ENCODE assay signal across 12 mouse cellular contexts in the genomic region with DNA sequence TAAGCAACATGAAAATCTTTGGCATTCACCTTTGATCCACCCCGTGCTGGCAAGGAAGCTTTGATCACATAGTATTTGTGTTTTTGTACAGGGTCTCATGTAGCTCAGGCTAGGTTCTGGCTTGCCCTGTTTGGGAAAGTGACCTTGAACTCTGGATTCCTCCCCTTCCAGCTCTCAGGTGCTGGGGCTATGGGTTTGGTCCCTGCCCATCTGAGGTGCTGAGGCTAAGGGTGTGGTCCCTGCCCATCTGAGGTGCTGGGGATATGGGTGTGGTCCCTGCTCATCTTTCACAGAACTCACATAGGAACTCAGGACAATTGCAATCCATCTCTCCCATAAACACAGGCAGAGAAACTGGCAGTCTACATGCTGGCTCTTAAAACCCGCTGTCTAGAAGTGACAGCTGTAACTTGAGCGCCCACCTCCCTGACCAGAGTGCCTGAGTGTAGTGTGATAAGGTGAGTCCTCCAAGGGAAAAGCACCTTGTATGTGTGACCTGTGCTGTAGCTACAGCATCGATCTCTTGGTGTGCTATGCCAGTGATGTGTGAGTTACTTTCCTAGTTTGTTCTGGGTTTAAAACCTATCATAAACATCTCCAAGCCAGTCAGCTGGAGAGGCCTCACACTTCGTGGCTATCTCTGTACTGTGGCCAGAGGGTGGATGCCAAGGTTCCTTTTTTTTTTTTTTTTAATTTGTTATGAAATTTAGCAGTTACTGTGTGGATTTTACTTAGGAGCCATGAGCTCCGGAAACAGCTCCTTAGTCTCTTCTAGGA.
DNase-seq lines count a peak whose midpoint lies in the region; ATAC-seq lines count a peak whose summit lies in the region.
"Had no signal": no experiment of that assay in that cellular context is flagged by ENCODE, and none has a peak within 500 bp of the region (broad histone marks: within the 10 kb centered on the region; RNA-seq: fewer than 3 reads in every experiment).

No protein-coding gene starts in this region.

- peaks cover 11% of the 10 kb centered on the region for H3K4me1 ChIP-seq in heart, embryonic 10.5 days
- peaks cover 14% of the 10 kb centered on the region for H3K4me1 ChIP-seq in neural tube, embryonic 15.5 days
- H3K4me1 ChIP-seq in heart, embryonic 12.5 days (replicated peaks): peaks cover 13% of the 10 kb centered on the region

- 63% methylated on average over 6 of the region's 6 CpGs for WGBS in heart, embryonic 10.5 days
- WGBS in neural tube, embryonic 15.5 days: 69% methylated on average over 6 of the region's 6 CpGs
- WGBS in heart, embryonic 12.5 days: 59% methylated on average over 6 of the region's 6 CpGs

- no peak overlapping the region for H3K4me3 ChIP-seq in heart, embryonic 10.5 days
- no peak overlapping the region for H3K4me3 ChIP-seq in neural tube, embryonic 15.5 days (replicated peaks)
- no peak overlapping the region for H3K4me3 ChIP-seq in heart, embryonic 12.5 days
- H3K4me3 ChIP-seq: hindbrain, embryonic 15.5 days; layer of hippocampus, adult 2 months had no signal

- ATAC-seq in neural tube, embryonic 15.5 days (ENCODE audit: low FRiP score): no peak
- no peak for ATAC-seq in heart, embryonic 12.5 days (ENCODE audit: insufficient number of reproducible peaks, low FRiP score)

- DNase-seq in heart, adult 18-20 months: peak; percentile 10 to 41
- no peak for DNase-seq in heart, embryonic 10.5 days (ENCODE audit: low spot score)
- no peak for DNase-seq in neural tube, embryonic 10.5 days (ENCODE audit: extremely low spot score, low spot score)
- DNase-seq in urinary bladder, postnatal 4 days (ENCODE audit: low spot score in 2 of 2): no peak
- no peak for DNase-seq in left cerebral cortex, adult 8-10 months (ENCODE audit: low spot score in 2 of 2)
- DNase-seq: adrenal gland, postnatal 25 days; gastrocnemius, postnatal 36 days; kidney, adult 8-10 months had no signal

- no peak overlapping the region for H3K4me2 ChIP-seq in neural tube, embryonic 15.5 days
- H3K4me2 ChIP-seq in heart, embryonic 12.5 days: no peak overlapping the region
- H3K4me2 ChIP-seq: hindbrain, embryonic 15.5 days had no signal

- H3K9me3 ChIP-seq in heart, embryonic 10.5 days: no peaks in the 10 kb centered on the region
- no peaks in the 10 kb centered on the region for H3K9me3 ChIP-seq in neural tube, embryonic 15.5 days (replicated peaks)
- no peaks in the 10 kb centered on the region for H3K9me3 ChIP-seq in heart, embryonic 12.5 days (replicated peaks)
- H3K9me3 ChIP-seq: hindbrain, embryonic 15.5 days had no signal

- H3K36me3 ChIP-seq in heart, embryonic 10.5 days: no peaks in the 10 kb centered on the region
- H3K36me3 ChIP-seq in neural tube, embryonic 15.5 days: no peaks in the 10 kb centered on the region
- H3K36me3 ChIP-seq in heart, embryonic 12.5 days: no peaks in the 10 kb centered on the region
- H3K36me3 ChIP-seq: hindbrain, embryonic 15.5 days had no signal

- no peak overlapping the region for H3K27ac ChIP-seq in heart, embryonic 10.5 days
- 0 out of 2 replicates have a peak overlapping the region, but pooled peaks have one; percentile 10 for H3K27ac ChIP-seq in neural tube, embryonic 15.5 days (replicated peaks)
- peak overlapping the region; percentile 33; the same call in 1 of the 2 replicates for H3K27ac ChIP-seq in heart, embryonic 12.5 days (ENCODE audit: poor library complexity, severe bottlenecking)
- H3K27ac ChIP-seq: hindbrain, embryonic 15.5 days; layer of hippocampus, adult 2 months had no signal

- H3K27me3 ChIP-seq in heart, embryonic 10.5 days (ENCODE audit: insufficient read depth, poor library complexity, severe bottlenecking): no peaks in the 10 kb centered on the region
- H3K27me3 ChIP-seq in neural tube, embryonic 15.5 days (replicated peaks): no peaks in the 10 kb centered on the region
- H3K27me3 ChIP-seq in heart, embryonic 12.5 days (replicated peaks): no peaks in the 10 kb centered on the region
- H3K27me3 ChIP-seq: hindbrain, embryonic 15.5 days had no signal

- no peak overlapping the region for H3K9ac ChIP-seq in neural tube, embryonic 15.5 days (replicated peaks)
- no peak overlapping the region for H3K9ac ChIP-seq in heart, embryonic 12.5 days
- H3K9ac ChIP-seq: hindbrain, embryonic 15.5 days had no signal

Comparison
In these comparisons a context has a peak if more than half of its experiments do, and no peak if none do; other contexts are left out.
1. DNase-seq: peak in heart, adult 18-20 months (2 of 2); none in heart, embryonic 10.5 days (single experiment), neural tube, embryonic 10.5 days (single experiment), urinary bladder, postnatal 4 days (0 of 2) and left cerebral cortex, adult 8-10 months (0 of 2).